Mouse (Mus musculus): ENCODE data around the gene Tlr3. TPM values are rescaled to one million over a fixed set of nuclear protein-coding genes. Genes with fewer than 3 reads are reported as not detected.

The Tlr3 gene
- 1.4 and 1.6 TPM in 2 replicates for polyA plus RNA-seq (2015; fragmentation: Nextera tagmentation; extraction: Ambion mirVana)

DNA sequence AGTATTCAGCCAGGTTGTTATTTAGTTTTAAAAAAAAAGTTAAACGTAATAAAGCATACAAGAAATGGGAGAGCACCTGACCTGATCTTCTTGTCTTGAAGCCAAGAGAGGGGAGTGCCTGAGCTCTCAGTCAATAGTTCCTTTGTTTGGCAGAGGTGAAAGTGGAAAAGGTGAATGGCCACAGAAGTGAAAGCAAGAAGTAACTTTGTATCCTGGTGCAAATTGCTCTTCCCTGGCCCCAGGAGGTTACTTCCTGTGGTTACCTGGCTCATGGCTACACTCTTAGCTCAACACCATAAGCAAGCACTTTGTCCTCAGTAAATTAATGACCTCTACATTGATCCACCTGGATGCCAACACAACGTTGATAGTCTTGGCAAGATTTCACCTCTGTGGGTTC is at the start of gene Tlr3:
TSS of gene Tlr3 (minus strand) at position 199 of the 400 bp plus-strand sequence.
- WGBS = 49% methylated on average over 2 of the region's 2 CpGs
- H3K9me3 ChIP-seq = no peaks in the 10 kb centered on the region

DNA sequence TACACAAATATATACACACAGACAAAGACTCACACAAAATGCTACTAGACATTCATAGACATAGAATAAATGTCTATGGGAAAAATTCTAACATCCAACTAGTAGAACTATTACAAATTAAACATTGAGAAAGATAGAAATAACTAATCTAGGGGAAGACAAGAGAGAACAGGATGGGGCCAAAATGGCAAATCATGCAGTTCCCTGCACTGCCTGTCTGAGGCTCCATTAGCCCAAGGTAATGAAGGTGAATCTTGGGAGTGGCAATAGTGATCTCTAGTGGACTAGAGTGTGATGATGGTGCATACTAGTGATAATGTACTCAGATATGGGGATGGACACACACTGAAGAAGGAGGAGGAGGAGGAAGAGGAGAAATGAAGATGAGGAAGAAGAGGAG is 47.0 kb upstream of the Tlr3 start:
- Histone ChIP-seq H3K27me3 (no peaks in the 10 kb centered on the region), H3K4me3 (no peak overlapping the region), H3K36me3 (no peaks in the 10 kb centered on the region), H3K4me2 (no peak overlapping the region), H3K27ac (no peak overlapping the region), H3K9ac (no peak overlapping the region), H3K9me3 (0 out of 2 replicates have a peak, but pooled peaks cover 3% of the 10 kb centered on the region), H3K4me1 (no peaks in the 10 kb centered on the region)
- ATAC-seq (ENCODE audit: insufficient number of reproducible peaks, insufficient read depth, low FRiP score, low TSS enrichment, low read depth) = no peak

More for the DNA sequence above, at the start of gene Tlr3:
- Histone ChIP-seq H3K36me3 (no peaks in the 10 kb centered on the region), H3K4me2 (peak within 1 kb of the TSS; percentile 67), H3K27ac (peak within 1 kb of the TSS; percentile 72), H3K4me1 (no peaks in the 10 kb centered on the region), H3K9ac (peak within 1 kb of the TSS; percentile 66), H3K4me3 (peak within 1 kb of the TSS; percentile 48), H3K27me3 (no peaks in the 10 kb centered on the region)
- no peak for ATAC-seq (ENCODE audit: insufficient number of reproducible peaks, insufficient read depth, low FRiP score, low TSS enrichment, low read depth)

DNA sequence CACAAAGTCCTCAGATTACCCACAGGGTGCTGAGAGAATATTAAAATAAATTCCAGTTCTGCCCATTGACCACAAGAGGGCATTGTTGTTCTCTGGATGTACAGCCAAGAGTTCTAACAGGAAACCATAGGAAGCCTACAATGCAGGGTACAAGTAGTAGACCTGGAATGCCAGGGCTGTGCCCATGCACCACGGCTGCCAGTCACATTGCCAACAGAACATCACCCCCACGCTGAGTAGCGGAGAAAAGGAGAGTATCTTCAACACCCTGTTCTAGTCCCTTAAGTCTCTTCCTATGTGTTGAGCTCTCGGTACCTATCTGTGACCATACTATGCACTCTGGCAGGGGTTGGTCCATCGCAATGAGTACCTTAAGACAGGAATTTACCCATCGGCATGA is 43.5 kb upstream of the Tlr3 start:
- Histone ChIP-seq H3K9ac (no peak overlapping the region), H3K4me3 (no peak overlapping the region), H3K36me3 (no peaks in the 10 kb centered on the region), H3K27me3 (no peaks in the 10 kb centered on the region), H3K27ac (no peak overlapping the region), H3K4me2 (no peak overlapping the region), H3K4me1 (no peaks in the 10 kb centered on the region), H3K9me3 (0 out of 2 replicates have a peak, but pooled peaks cover 3% of the 10 kb centered on the region)
- 67% methylated on average over 6 of the region's 6 CpGs for WGBS
- 0 out of 2 replicates have a peak, but pooled peaks have one; percentile 56 for ATAC-seq (ENCODE audit: insufficient number of reproducible peaks, insufficient read depth, low FRiP score, low TSS enrichment, low read depth)

DNA sequence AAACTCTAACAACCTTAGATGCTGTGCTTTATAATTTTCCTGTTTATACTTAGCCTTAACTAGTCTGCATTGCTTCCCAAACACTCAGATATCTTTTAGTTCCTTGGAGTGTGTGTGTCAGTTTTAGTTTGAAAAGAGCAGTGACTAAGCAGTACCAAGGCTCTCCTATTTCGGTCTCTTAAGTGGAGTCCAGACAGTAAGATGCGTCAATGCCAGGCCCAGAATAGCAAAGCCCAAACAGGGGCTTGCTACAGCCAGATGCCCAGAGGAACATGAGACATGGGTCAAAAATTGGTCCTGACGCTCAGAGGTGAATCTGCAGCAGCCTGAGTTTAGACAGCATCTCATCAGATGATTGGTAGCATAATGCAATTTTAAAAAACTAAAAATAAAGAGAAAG is 41.2 kb upstream of the Tlr3 start:
- 77% methylated on average over 3 of the region's 3 CpGs for WGBS
- Histone ChIP-seq H3K4me1 (no peaks in the 10 kb centered on the region), H3K4me2 (no peak overlapping the region), H3K9me3 (0 out of 2 replicates have a peak, but pooled peaks cover 3% of the 10 kb centered on the region), H3K36me3 (no peaks in the 10 kb centered on the region), H3K4me3 (no peak overlapping the region), H3K27me3 (no peaks in the 10 kb centered on the region), H3K27ac (no peak overlapping the region), H3K9ac (no peak overlapping the region)
- ATAC-seq (ENCODE audit: insufficient number of reproducible peaks, insufficient read depth, low FRiP score, low TSS enrichment, low read depth) = no peak

DNA sequence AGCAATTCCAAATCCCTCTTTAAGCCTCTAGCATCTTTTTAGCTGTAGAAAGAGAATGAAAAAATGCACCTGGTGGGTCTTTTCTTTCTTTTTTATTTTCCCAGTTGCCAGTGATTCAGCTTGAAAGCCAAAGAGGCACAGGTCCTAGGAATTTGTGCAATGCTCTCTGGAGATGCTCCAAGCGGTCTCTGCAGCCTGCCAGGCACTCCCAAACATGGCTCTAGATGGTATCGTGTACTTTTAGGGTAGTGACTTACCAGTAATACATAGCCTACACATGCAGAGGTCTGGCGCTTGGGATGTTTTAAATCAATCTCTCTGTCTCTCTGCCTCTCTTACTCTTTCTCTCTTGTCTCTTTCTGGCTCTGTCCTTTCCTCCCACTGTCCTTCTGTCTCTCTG is 38.0 kb upstream of the Tlr3 start:
- Histone ChIP-seq H3K9ac (no peak overlapping the region), H3K4me1 (no peaks in the 10 kb centered on the region), H3K4me3 (no peak overlapping the region), H3K9me3 (no peaks in the 10 kb centered on the region), H3K4me2 (no peak overlapping the region), H3K27me3 (no peaks in the 10 kb centered on the region), H3K27ac (no peak overlapping the region), H3K36me3 (no peaks in the 10 kb centered on the region)
- WGBS = 78% methylated on average over 3 of the region's 3 CpGs
- no peak for ATAC-seq (ENCODE audit: insufficient number of reproducible peaks, insufficient read depth, low FRiP score, low TSS enrichment, low read depth)

DNA sequence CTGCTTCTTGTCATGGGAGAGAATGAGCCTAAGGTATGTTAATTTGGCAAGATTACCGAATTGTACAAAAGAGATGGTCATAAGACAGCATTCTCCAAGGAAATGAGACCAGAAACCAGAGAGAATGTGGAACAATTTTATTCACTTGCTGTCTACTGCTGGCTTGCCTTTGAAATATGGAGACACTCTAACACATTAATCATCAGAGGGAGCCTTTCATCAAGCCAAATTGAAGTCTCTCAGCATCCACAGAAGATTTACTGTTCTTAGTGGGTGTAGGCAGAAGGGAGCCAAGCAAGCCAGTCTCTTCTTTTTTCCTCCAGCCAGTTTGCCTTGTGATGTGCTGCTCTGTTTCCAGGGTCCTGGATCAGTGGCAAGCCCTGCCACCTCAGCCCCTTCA is 37.4 kb upstream of the Tlr3 start:
- no peak for ATAC-seq (ENCODE audit: insufficient number of reproducible peaks, insufficient read depth, low FRiP score, low TSS enrichment, low read depth)
- Histone ChIP-seq H3K4me1 (no peaks in the 10 kb centered on the region), H3K27me3 (no peaks in the 10 kb centered on the region), H3K9ac (no peak overlapping the region), H3K36me3 (no peaks in the 10 kb centered on the region), H3K4me3 (no peak overlapping the region), H3K27ac (no peak overlapping the region), H3K4me2 (no peak overlapping the region), H3K9me3 (no peaks in the 10 kb centered on the region)
- 53% methylated on average over 1 of the region's 1 CpGs for WGBS

DNA sequence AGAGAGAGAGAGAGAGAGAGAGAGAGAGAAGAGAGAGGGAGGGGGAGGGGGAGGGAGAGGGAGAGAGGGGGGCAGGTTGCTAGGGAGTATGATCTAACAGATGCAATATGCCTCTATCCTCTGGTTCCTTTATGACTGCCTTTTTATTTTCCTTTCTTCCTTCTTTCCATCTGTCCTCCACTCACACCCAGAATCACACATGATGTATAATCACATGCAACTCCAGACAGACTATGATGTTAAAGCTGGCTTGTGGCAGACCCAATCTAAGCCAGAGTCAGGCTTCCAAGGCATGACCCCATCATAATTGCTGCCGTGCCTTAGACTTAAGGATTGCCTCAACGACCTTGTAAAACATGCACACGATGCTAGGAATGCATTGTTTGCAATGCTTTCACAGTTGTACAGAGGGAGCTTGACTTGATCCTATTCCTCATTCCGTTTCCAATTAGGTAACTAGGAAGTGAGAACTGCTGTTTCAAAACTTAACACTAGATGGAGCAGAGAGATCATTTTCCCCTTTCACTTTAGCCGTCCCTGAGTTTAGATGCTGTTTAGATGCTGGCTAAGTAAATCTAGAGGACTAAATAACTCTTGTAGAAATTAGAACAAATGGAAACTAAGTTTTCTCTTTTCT is 28.1 kb upstream of the Tlr3 start:
- H3K4me3 ChIP-seq = no peak overlapping the region
- no peak for ATAC-seq (ENCODE audit: insufficient number of reproducible peaks, insufficient read depth, low FRiP score, low TSS enrichment, low read depth)
- H3K4me1 ChIP-seq = no peaks in the 10 kb centered on the region
- peak overlapping the region; percentile 37 for H3K4me2 ChIP-seq
- 6% methylated on average over 5 of the region's 5 CpGs for WGBS
- 0 out of 2 replicates have a peak, but pooled peaks cover 2% of the 10 kb centered on the region for H3K9me3 ChIP-seq
- no peaks in the 10 kb centered on the region for H3K36me3 ChIP-seq
- H3K27me3 ChIP-seq = no peaks in the 10 kb centered on the region
- no peak overlapping the region for H3K27ac ChIP-seq
- H3K9ac ChIP-seq = no peak overlapping the region

DNA sequence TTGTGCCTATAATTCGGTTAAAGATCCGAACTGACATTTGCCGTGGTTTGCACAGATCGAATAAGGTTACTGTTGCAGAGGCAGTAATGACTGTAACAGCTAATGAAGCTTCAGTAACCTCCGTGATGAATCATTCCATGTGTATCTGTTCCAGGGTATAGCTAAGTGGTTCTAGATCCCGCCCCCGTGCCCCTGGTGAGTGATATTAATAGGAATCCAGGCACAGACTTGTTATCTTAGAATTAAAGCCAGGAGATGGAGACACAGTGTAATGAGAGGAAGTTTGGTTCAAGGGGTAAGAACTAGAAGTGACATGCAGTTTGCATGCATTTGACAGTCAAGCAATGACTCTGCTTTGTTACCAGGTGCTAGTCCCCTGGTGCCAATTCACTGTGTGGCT is 9.3 kb upstream of the Tlr3 start:
- Histone ChIP-seq H3K27ac (no peak overlapping the region), H3K9ac (no peak overlapping the region), H3K36me3 (no peaks in the 10 kb centered on the region), H3K9me3 (no peaks in the 10 kb centered on the region), H3K4me3 (no peak overlapping the region), H3K4me1 (no peaks in the 10 kb centered on the region), H3K4me2 (no peak overlapping the region), H3K27me3 (no peaks in the 10 kb centered on the region)
- ATAC-seq (ENCODE audit: insufficient number of reproducible peaks, insufficient read depth, low FRiP score, low TSS enrichment, low read depth) = no peak
- WGBS = 84% methylated on average over 7 of the region's 7 CpGs

DNA sequence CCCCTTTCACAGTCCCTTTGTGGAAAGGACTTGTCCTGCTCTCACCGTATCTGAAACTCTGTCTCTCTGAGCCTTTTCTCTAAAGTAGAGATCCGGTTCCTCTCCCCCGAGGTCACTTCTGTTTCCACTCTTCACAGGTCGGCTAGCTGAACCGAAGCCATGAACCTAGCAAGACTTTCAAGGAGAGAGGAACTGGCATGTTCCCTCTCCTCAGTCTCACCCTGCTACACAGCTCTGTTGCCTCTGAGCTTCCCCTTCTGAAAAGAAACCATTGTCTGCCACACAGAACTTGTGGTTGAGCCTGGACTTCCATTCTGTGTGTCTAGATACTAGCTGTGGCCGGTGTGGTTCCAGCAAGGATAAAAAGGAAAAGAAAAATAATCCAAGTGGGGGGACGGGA is 4.1 kb upstream of the Tlr3 start:
- Histone ChIP-seq H3K36me3 (no peaks in the 10 kb centered on the region), H3K27ac (no peak overlapping the region), H3K9me3 (no peaks in the 10 kb centered on the region), H3K27me3 (no peaks in the 10 kb centered on the region), H3K4me2 (no peak overlapping the region), H3K4me3 (no peak overlapping the region), H3K9ac (no peak overlapping the region), H3K4me1 (no peaks in the 10 kb centered on the region)
- no peak for ATAC-seq (ENCODE audit: insufficient number of reproducible peaks, insufficient read depth, low FRiP score, low TSS enrichment, low read depth)
- 70% methylated on average over 7 of the region's 7 CpGs for WGBS

DNA sequence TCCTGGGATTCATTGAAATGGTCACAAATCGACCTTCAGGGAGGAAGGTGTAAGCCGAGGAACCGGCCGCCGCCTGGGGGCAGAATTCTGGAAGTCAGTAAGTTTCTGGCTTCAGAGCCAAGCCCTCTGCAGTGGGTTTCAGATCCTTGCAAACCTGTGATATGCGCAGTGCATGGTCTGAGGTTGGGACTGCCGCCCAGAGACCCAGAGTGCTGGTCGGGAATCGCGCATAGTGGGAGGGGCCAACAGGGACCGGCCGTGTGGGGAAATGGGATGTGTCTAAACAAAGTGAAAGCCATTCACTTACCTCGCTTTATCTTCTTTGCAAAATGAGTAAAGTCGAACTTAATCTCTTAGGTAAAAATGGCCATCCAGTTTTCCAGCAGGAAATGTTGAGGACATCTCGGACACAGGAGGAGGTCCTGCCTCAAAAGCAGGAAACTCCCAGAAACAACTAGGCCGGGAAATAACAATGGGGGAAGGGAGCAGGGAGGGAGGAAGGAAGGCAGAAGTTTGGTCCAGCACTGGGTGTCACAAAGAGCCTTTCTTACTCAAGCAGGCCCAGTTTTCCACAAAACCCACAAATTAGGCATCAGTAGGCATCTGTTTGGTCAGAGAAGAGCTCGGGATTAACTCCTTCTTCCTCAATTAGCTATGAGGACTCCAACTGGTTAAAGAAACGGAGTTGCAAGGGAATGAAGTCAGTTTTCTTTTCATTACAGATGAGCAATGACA is 567 bp downstream of the Tlr3 start:
- Histone ChIP-seq H3K9me3 (no peaks in the 10 kb centered on the region), H3K36me3 (no peaks in the 10 kb centered on the region), H3K27me3 (no peaks in the 10 kb centered on the region), H3K9ac (peak overlapping the region; percentile 66), H3K4me1 (no peaks in the 10 kb centered on the region), H3K4me3 (peak overlapping the region; percentile 48), H3K27ac (peak overlapping the region; percentile 72), H3K4me2 (peak overlapping the region; percentile 67)
- peak; percentile 85 for ATAC-seq (ENCODE audit: insufficient number of reproducible peaks, insufficient read depth, low FRiP score, low TSS enrichment, low read depth)
- 7% methylated on average over 18 of the region's 18 CpGs for WGBS

DNA sequence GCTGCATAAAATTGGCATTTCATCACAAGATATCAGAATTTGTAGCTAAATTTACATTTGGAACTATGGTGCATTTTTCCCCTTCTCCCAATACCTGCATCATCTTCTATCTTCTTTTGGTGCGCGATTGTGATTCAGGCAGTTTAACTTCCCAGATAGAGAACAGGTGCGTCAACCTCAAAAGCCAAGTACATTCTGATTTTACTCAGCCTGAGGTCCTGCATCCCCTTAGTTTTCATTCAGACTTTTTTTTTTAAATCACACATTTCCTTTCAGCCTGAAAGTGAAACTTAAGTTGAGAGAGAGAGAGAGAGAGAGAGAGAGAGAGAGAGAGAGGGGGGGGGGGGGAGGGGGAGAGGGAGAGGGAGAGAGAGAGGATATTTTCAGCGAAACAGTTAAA is 1.2 kb downstream of the Tlr3 start:
- peak overlapping the region; percentile 67 for H3K4me2 ChIP-seq
- H3K36me3 ChIP-seq = no peaks in the 10 kb centered on the region
- no peak overlapping the region for H3K27ac ChIP-seq
- H3K9me3 ChIP-seq = no peaks in the 10 kb centered on the region
- 36% methylated on average over 4 of the region's 4 CpGs for WGBS
- H3K4me3 ChIP-seq = peak overlapping the region; percentile 48
- no peak for ATAC-seq (ENCODE audit: insufficient number of reproducible peaks, insufficient read depth, low FRiP score, low TSS enrichment, low read depth)
- H3K9ac ChIP-seq = peak overlapping the region; percentile 66; the same call in 1 of the 2 replicates
- no peaks in the 10 kb centered on the region for H3K4me1 ChIP-seq
- no peaks in the 10 kb centered on the region for H3K27me3 ChIP-seq

DNA sequence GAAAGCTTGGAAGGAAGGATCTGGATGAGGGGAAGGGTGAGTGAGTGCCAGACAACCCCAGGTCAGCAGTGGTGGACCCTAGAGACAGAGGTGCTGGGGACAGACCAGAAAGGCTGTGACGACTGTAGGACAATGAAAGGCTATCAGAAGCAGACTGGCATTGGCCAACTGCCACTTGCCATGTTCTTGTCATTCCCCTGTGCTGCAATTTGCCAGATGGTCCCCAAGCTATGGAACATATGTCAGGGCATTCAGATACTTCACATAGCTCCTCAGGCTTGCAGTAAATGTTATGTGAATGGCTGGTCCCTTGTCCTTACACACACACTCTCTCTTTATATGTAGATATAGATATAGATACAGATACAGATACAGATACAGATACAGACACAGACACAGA is 27.6 kb downstream of the Tlr3 start:
- H3K9me3 ChIP-seq = no peaks in the 10 kb centered on the region
- WGBS = 68% methylated on average over 1 of the region's 1 CpGs
- no peak overlapping the region for H3K4me3 ChIP-seq
- H3K27me3 ChIP-seq = peaks cover 26% of the 10 kb centered on the region
- no peak overlapping the region for H3K4me2 ChIP-seq
- no peak overlapping the region for H3K27ac ChIP-seq
- no peak overlapping the region for H3K9ac ChIP-seq
- ATAC-seq (ENCODE audit: insufficient number of reproducible peaks, insufficient read depth, low FRiP score, low TSS enrichment, low read depth) = no peak
- H3K4me1 ChIP-seq = peaks cover 13% of the 10 kb centered on the region
- no peaks in the 10 kb centered on the region for H3K36me3 ChIP-seq
